8 mouse cellular contexts compared by ENCODE assay signal in genomic region chr5:134063362-134064064, GRCm38 (mm10). TPM values are rescaled to one million over a fixed set of nuclear protein-coding genes. Genes with fewer than 3 reads are reported as not detected.
A peak's percentile ranks its signal among the peaks of the same experiment; 100 is the strongest.
DNase-seq lines count a peak whose midpoint lies in the region; ATAC-seq and TF ChIP-seq lines count a peak whose summit lies in the region.

No protein-coding gene starts in this region.

- H3K79me2 ChIP-seq in MEL (ENCODE audit: control insufficient read depth, insufficient read depth, low read length, poor library complexity): no peaks in the 10 kb centered on the region

- intact Hi-C loops in heart, postnatal 10 days (cut with DNase I): loop anchor here (10.0 kb wide), 3 partner anchors 239 to 1949 kb away; no protein-coding TSS in a partner anchor

- H3K36me3 ChIP-seq in MEL (ENCODE audit: control insufficient read depth in 1 of 2, insufficient read depth in 2 of 2, low read length in 2 of 2): no peaks in the 10 kb centered on the region
- H3K36me3 ChIP-seq in forebrain, embryonic 13.5 days (ENCODE audit: poor library complexity, severe bottlenecking): no peaks in the 10 kb centered on the region
- no peaks in the 10 kb centered on the region for H3K36me3 ChIP-seq in lung, embryonic 15.5 days

- H3K4me1 ChIP-seq in MEL (ENCODE audit: control insufficient read depth in 1 of 2, insufficient read depth in 2 of 2, low read length in 2 of 2): no peaks in the 10 kb centered on the region
- H3K4me1 ChIP-seq in forebrain, embryonic 13.5 days: 0 out of 2 replicates have a peak, but pooled peaks cover 3% of the 10 kb centered on the region
- H3K4me1 ChIP-seq in lung, embryonic 15.5 days: peaks cover 8% of the 10 kb centered on the region

- 51% methylated on average over 15 of the region's 15 CpGs for WGBS in forebrain, embryonic 13.5 days
- WGBS in lung, embryonic 15.5 days: 35% methylated on average over 15 of the region's 15 CpGs

- TF ChIP-seq CTCF in MEL (IDR thresholded peaks at IDR 0.05 in 2 of 3, conservative IDR thresholded peaks at IDR 0.05 in 1 of 3; ENCODE audit: control insufficient read depth in 1 of 3, insufficient read depth in 1 of 3, low read depth in 2 of 3, low read length in 3 of 3, poor library complexity in 1 of 3, severe bottlenecking in 1 of 3): peak; percentile 59 to 77 (median 60)

- DNase-seq in MEL (ENCODE audit: low read depth, low spot score): peak; percentile 43
- peak; percentile 45 for DNase-seq in c-Kit-positive CD71-positive TER-119-positive erythroid progenitor cells, embryonic 14.5 days (ENCODE audit: low spot score)
- DNase-seq in heart, postnatal 10 days: peak; percentile 90 to 94
- DNase-seq in layer of hippocampus, adult 18-20 months (ENCODE audit: low spot score in 2 of 2): peak; percentile 72 to 93
- DNase-seq in retina, postnatal 7 days (ENCODE audit: low read depth, low spot score): peak; percentile 64
- peak; percentile 78 for DNase-seq in urinary bladder, postnatal 10 days (ENCODE audit: low spot score)

- TF ChIP-seq EP300 in MEL (IDR thresholded peaks at IDR 0.05; ENCODE audit: low read depth in 1 of 2, low read length in 2 of 2): no peak

- peak; percentile 59 for TF ChIP-seq RAD21 in MEL (IDR thresholded peaks at IDR 0.05; ENCODE audit: low read depth, low read length)

- ATAC-seq in forebrain, embryonic 13.5 days: peak; percentile 86
- ATAC-seq in lung, embryonic 15.5 days (ENCODE audit: borderline replicate concordance, extremely low read depth, low FRiP score, low TSS enrichment): peak; percentile 70; the same call in 1 of the 2 replicates

- no peak overlapping the region for H3K27ac ChIP-seq in MEL (ENCODE audit: control insufficient read depth, low read depth, low read length)
- H3K27ac ChIP-seq in forebrain, embryonic 13.5 days: no peak overlapping the region
- no peak overlapping the region; the same call in 1 of the 2 replicates for H3K27ac ChIP-seq in lung, embryonic 15.5 days

- TF ChIP-seq POLR2A in MEL (IDR thresholded peaks at IDR 0.05; ENCODE audit: control insufficient read depth in 1 of 2, insufficient read depth in 1 of 2, low read depth in 1 of 2, low read length in 2 of 2, poor library complexity in 1 of 2): no peak

- no peak overlapping the region for H3K9ac ChIP-seq in MEL (ENCODE audit: control insufficient read depth, low read depth, low read length, poor library complexity, severe bottlenecking)
- no peak overlapping the region for H3K9ac ChIP-seq in forebrain, embryonic 13.5 days
- H3K9ac ChIP-seq in lung, embryonic 15.5 days: no peak overlapping the region

- no peak overlapping the region for H3K4me2 ChIP-seq in forebrain, embryonic 13.5 days
- no peak overlapping the region for H3K4me2 ChIP-seq in lung, embryonic 15.5 days

- no peak overlapping the region for H3K4me3 ChIP-seq in MEL (ENCODE audit: control insufficient read depth in 1 of 2, insufficient read depth in 1 of 2, low read depth in 2 of 2, low read length in 2 of 2)
- no peak overlapping the region for H3K4me3 ChIP-seq in forebrain, embryonic 13.5 days
- no peak overlapping the region for H3K4me3 ChIP-seq in lung, embryonic 15.5 days

- H3K9me3 ChIP-seq in MEL (replicated peaks; ENCODE audit: insufficient read depth, low read length): no peaks in the 10 kb centered on the region
- no peaks in the 10 kb centered on the region for H3K9me3 ChIP-seq in forebrain, embryonic 13.5 days (replicated peaks)
- H3K9me3 ChIP-seq in lung, embryonic 15.5 days: no peaks in the 10 kb centered on the region

- no peaks in the 10 kb centered on the region for H3K27me3 ChIP-seq in MEL (ENCODE audit: control insufficient read depth in 1 of 2, insufficient read depth in 2 of 2, low read length in 2 of 2)
- no peaks in the 10 kb centered on the region for H3K27me3 ChIP-seq in forebrain, embryonic 13.5 days
- H3K27me3 ChIP-seq in lung, embryonic 15.5 days: no peaks in the 10 kb centered on the region; the same call in 1 of the 2 replicates

TF ChIP-seq in MEL, 35 proteins besides CTCF, POLR2A, EP300 and RAD21:
- TF ChIP-seq GATA1 (IDR thresholded peaks at IDR 0.05; ENCODE audit: low read depth, low read length) (no peak), SMC3 (IDR thresholded peaks at IDR 0.05; ENCODE audit: low read depth, low read length) (peak; percentile 36), TAL1 (IDR thresholded peaks at IDR 0.05; ENCODE audit: low read length) (no peak), RCOR1 (IDR thresholded peaks at IDR 0.05; ENCODE audit: low read depth, low read length) (no peak), TBP (IDR thresholded peaks at IDR 0.05; ENCODE audit: low read depth, low read length) (no peak), ELF1 (IDR thresholded peaks at IDR 0.05; ENCODE audit: low read depth, low read length) (no peak)
TF ChIP-seq in MEL: peak in this region for 1.

RNA-seq across cellular contexts. Expression of gene Castor2, which starts 36.0 kb away (rescaled TPM):
- total RNA-seq in MEL (2012; rRNA removed): 0.46 and 0.49 TPM in 2 replicates
- 1 to 10 TPM in 1 of 2 experiments, not detected in 1; 1.4 TPM for polyA plus RNA-seq in MEL (2012; ENCODE audit: insufficient read depth in 1 of 2, insufficient read length in 2 of 2, low read depth in 1 of 2, low replicate concordance in 2 of 2, missing spikeins in 1 of 2)
- 22.6 and 24.1 TPM in 2 replicates for polyA plus RNA-seq in forebrain, embryonic 13.5 days (2015; fragmentation: Nextera tagmentation; extraction: Ambion mirVana)
- total RNA-seq in heart, postnatal 10 days (2021): 10 to 100 TPM; 21.4 to 23.4 TPM
- total RNA-seq in layer of hippocampus, adult 18-20 months (2021): 10 to 100 TPM; 75.2 to 76.4 TPM
- 3.3 and 3.7 TPM in 2 replicates for polyA plus RNA-seq in lung, embryonic 15.5 days (2015; fragmentation: Nextera tagmentation; extraction: Ambion mirVana)

Comparison
In these comparisons a context has a peak if more than half of its experiments do, and no peak if none do; other contexts are left out.
1. RNA of gene Castor2, which starts 36.0 kb away (total RNA-seq): 75.2 to 76.4 TPM in layer of hippocampus, adult 18-20 months and 21.4 to 23.4 TPM in heart, postnatal 10 days; 0.46 to 0.49 TPM in MEL; every median in the first group is over 10 times any median in the second.
2. Peak in every context shown above with its lines, with median percentiles within 50 percentile points of each other: DNase-seq.